Mouse (Mus musculus): ENCODE data around the gene Cntnap5c. TPM values are rescaled to one million over a fixed set of nuclear protein-coding genes. Genes with fewer than 3 reads are reported as not detected.

The Cntnap5c gene
- polyA plus RNA-seq, 1 experiment from 2014 or later = not detected

- no peaks in the 10 kb centered on the region for H3K36me3 ChIP-seq (replicated peaks)
- WGBS (ENCODE audit: insufficient replicate concordance) = 58% methylated on average over 2 of the region's 2 CpGs
- H3K27ac ChIP-seq (replicated peaks) = no peak overlapping the region
- no peaks in the 10 kb centered on the region for H3K27me3 ChIP-seq
- no peak overlapping the region for H3K9ac ChIP-seq
- no peaks in the 10 kb centered on the region for H3K4me1 ChIP-seq (replicated peaks)
- no peak overlapping the region for H3K4me2 ChIP-seq
- no peak overlapping the region for H3K4me3 ChIP-seq (replicated peaks)
- no peak for ATAC-seq (ENCODE audit: insufficient read depth)
- H3K9me3 ChIP-seq (replicated peaks) = no peaks in the 10 kb centered on the region
Measured at GRCm38 (mm10) chr17:58004491-58004890, 235.1 kb downstream of the Cntnap5c start.

- H3K9me3 ChIP-seq (replicated peaks) = no peaks in the 10 kb centered on the region
- no peak overlapping the region for H3K4me2 ChIP-seq
- H3K9ac ChIP-seq = no peak overlapping the region
- H3K4me3 ChIP-seq (replicated peaks) = no peak overlapping the region
- no peaks in the 10 kb centered on the region for H3K27me3 ChIP-seq
- no peaks in the 10 kb centered on the region for H3K4me1 ChIP-seq (replicated peaks)
- no peak overlapping the region for H3K27ac ChIP-seq (replicated peaks)
- no peaks in the 10 kb centered on the region for H3K36me3 ChIP-seq (replicated peaks)
- no peak for ATAC-seq (ENCODE audit: insufficient read depth)
- 48% methylated on average over 2 of the region's 2 CpGs for WGBS (ENCODE audit: insufficient replicate concordance)
Measured at GRCm38 (mm10) chr17:58041178-58041577, 271.8 kb downstream of the Cntnap5c start.

GRCm38 (mm10) chr17:58045149-58045548 lies 275.8 kb downstream of the Cntnap5c start:
- ATAC-seq (ENCODE audit: insufficient read depth) = no peak
- Histone ChIP-seq H3K4me2 (no peak overlapping the region), H3K27ac (replicated peaks) (no peak overlapping the region), H3K27me3 (no peaks in the 10 kb centered on the region), H3K9me3 (replicated peaks) (no peaks in the 10 kb centered on the region), H3K36me3 (replicated peaks) (no peaks in the 10 kb centered on the region), H3K4me1 (replicated peaks) (no peaks in the 10 kb centered on the region), H3K9ac (no peak overlapping the region), H3K4me3 (replicated peaks) (no peak overlapping the region)

DNA sequence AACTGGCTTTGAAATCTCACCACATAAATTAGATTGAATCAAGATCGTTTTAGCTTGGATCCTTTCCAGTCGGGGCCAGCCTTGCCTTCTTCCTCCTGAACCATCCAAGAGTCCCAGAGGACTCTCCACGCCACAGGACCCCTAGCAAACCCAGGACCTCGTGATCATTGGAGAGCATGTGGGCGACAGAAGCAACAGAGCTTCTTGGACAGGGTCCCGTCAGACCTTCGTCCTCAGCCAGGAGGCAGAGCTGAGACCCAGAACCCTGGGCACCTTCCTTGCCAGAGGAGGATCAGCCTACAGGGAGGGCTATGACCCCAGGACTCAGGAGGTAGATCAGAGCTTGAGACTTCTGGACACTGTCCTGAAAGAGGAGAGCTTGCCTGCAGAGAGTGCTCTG lies 300.5 kb downstream of the Cntnap5c start:
- WGBS (ENCODE audit: insufficient replicate concordance) = 51% methylated on average over 7 of the region's 7 CpGs
- ATAC-seq (ENCODE audit: insufficient read depth) = no peak
- no peak overlapping the region for H3K4me3 ChIP-seq (replicated peaks)
- H3K27me3 ChIP-seq = no peaks in the 10 kb centered on the region
- H3K9ac ChIP-seq = no peak overlapping the region
- no peak overlapping the region for H3K4me2 ChIP-seq
- no peak overlapping the region for H3K27ac ChIP-seq (replicated peaks)
- no peaks in the 10 kb centered on the region for H3K9me3 ChIP-seq (replicated peaks)
- no peaks in the 10 kb centered on the region for H3K4me1 ChIP-seq (replicated peaks)
- no peaks in the 10 kb centered on the region for H3K36me3 ChIP-seq (replicated peaks)

- Histone ChIP-seq H3K27ac (replicated peaks) (no peak overlapping the region), H3K9me3 (replicated peaks) (no peaks in the 10 kb centered on the region), H3K4me3 (replicated peaks) (no peak overlapping the region), H3K4me2 (no peak overlapping the region), H3K27me3 (no peaks in the 10 kb centered on the region), H3K4me1 (replicated peaks) (no peaks in the 10 kb centered on the region), H3K9ac (no peak overlapping the region), H3K36me3 (replicated peaks) (no peaks in the 10 kb centered on the region)
- no peak for ATAC-seq (ENCODE audit: insufficient read depth)
- WGBS (ENCODE audit: insufficient replicate concordance) = 60% methylated on average over 1 of the region's 1 CpGs
Measured at GRCm38 (mm10) chr17:58082676-58083075, 313.3 kb downstream of the Cntnap5c start.

GRCm38 (mm10) chr17:58104505-58104904 lies 335.1 kb downstream of the Cntnap5c start:
- no peak for ATAC-seq (ENCODE audit: insufficient read depth)
- 59% methylated on average over 2 of the region's 2 CpGs for WGBS (ENCODE audit: insufficient replicate concordance)

DNA sequence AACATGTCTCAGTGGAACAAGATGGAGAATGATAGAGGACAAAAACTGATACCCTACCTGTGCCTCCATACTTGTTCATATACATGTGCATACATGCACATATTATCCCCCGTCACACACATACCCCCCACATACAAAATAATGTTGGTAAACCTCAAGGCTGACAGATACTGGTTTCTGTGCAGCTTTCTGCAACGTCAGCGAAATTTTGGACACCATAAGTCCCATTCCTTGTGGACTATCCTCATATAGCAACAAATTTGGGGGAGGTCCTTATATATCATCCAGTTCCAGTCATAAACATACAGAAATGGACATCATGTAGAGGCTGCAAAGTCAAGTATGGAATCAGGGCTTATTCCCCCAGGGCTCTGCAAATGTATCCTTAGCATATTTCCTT lies 338.5 kb downstream of the Cntnap5c start:
- Histone ChIP-seq H3K27ac (replicated peaks) (no peak overlapping the region), H3K36me3 (replicated peaks) (no peaks in the 10 kb centered on the region), H3K9ac (no peak overlapping the region), H3K4me2 (no peak overlapping the region), H3K4me1 (replicated peaks) (no peaks in the 10 kb centered on the region), H3K4me3 (replicated peaks) (no peak overlapping the region), H3K27me3 (no peaks in the 10 kb centered on the region), H3K9me3 (replicated peaks) (no peaks in the 10 kb centered on the region)
- no peak for ATAC-seq (ENCODE audit: insufficient read depth)
- 56% methylated on average over 3 of the region's 3 CpGs for WGBS (ENCODE audit: insufficient replicate concordance)

More at GRCm38 (mm10) chr17:58104505-58104904, 335.1 kb downstream of the Cntnap5c start:
- Histone ChIP-seq H3K9me3 (replicated peaks) (no peaks in the 10 kb centered on the region), H3K9ac (no peak overlapping the region), H3K4me3 (replicated peaks) (no peak overlapping the region), H3K4me1 (replicated peaks) (no peaks in the 10 kb centered on the region), H3K27me3 (no peaks in the 10 kb centered on the region), H3K36me3 (replicated peaks) (no peaks in the 10 kb centered on the region), H3K27ac (replicated peaks) (no peak overlapping the region), H3K4me2 (no peak overlapping the region)

- Histone ChIP-seq H3K4me2 (no peak overlapping the region), H3K9ac (no peak overlapping the region), H3K27me3 (no peaks in the 10 kb centered on the region), H3K9me3 (replicated peaks) (no peaks in the 10 kb centered on the region), H3K4me3 (replicated peaks) (no peak overlapping the region), H3K36me3 (replicated peaks) (no peaks in the 10 kb centered on the region), H3K27ac (replicated peaks) (no peak overlapping the region), H3K4me1 (replicated peaks) (no peaks in the 10 kb centered on the region)
- 28% methylated on average over 1 of the region's 1 CpGs for WGBS (ENCODE audit: insufficient replicate concordance)
- ATAC-seq (ENCODE audit: insufficient read depth) = no peak
Measured at GRCm38 (mm10) chr17:58108335-58108734, 339.0 kb downstream of the Cntnap5c start.

DNA sequence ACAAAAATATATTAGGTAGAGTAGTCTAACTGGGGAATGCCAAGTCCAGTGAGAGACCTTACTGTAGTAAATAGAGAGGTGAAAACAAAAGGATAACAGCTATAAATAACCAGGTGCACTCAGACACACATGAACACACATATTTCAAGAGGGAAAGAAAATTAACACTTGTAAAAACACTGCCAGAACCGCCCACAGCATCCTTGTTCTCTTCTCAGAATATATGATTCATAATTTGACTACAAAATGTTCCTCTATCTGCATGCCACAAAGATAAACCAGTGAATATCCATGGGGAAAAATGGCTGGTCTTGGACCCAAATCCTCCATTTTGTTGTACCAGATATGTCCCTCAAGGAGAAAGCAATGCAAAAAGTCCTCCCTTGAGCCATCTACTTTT lies 417.8 kb downstream of the Cntnap5c start:
- H3K4me1 ChIP-seq (replicated peaks) = no peaks in the 10 kb centered on the region
- no peak for ATAC-seq (ENCODE audit: insufficient read depth)
- no peaks in the 10 kb centered on the region for H3K27me3 ChIP-seq
- no peak overlapping the region for H3K9ac ChIP-seq
- H3K27ac ChIP-seq (replicated peaks) = no peak overlapping the region
- H3K4me3 ChIP-seq (replicated peaks) = no peak overlapping the region
- no peaks in the 10 kb centered on the region for H3K9me3 ChIP-seq (replicated peaks)
- no peaks in the 10 kb centered on the region for H3K36me3 ChIP-seq (replicated peaks)
- WGBS (ENCODE audit: insufficient replicate concordance) = 46% methylated on average over 1 of the region's 1 CpGs
- no peak overlapping the region for H3K4me2 ChIP-seq

DNA sequence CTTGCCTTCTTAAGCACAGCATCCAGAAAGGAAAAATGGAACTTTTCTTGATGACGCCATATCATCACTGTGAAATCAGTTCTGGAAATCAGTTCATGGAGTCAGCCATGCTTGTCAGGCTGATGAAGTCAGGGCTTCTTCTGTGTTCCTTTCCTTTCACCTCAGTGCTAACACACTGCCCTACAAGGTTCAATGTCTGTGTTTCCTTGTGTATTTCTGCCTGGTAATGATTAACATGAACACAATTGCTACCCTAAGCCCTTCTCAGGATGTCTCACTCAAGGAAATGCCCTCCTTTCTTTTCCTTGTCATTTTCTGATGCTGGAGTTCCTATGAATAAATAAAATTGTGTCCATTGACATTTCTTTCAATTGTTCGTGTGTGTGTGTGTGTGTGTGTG lies 431.8 kb downstream of the Cntnap5c start:
- H3K27me3 ChIP-seq = no peaks in the 10 kb centered on the region
- no peak for ATAC-seq (ENCODE audit: insufficient read depth)
- H3K9me3 ChIP-seq (replicated peaks) = no peaks in the 10 kb centered on the region
- no peak overlapping the region for H3K4me2 ChIP-seq
- H3K9ac ChIP-seq = no peak overlapping the region
- H3K27ac ChIP-seq (replicated peaks) = no peak overlapping the region
- 76% methylated on average over 2 of the region's 2 CpGs for WGBS (ENCODE audit: insufficient replicate concordance)
- H3K4me1 ChIP-seq (replicated peaks) = no peaks in the 10 kb centered on the region
- no peak overlapping the region for H3K4me3 ChIP-seq (replicated peaks)
- no peaks in the 10 kb centered on the region for H3K36me3 ChIP-seq (replicated peaks)

- Histone ChIP-seq H3K36me3 (replicated peaks) (no peaks in the 10 kb centered on the region), H3K9ac (no peak overlapping the region), H3K4me2 (no peak overlapping the region), H3K4me1 (replicated peaks) (no peaks in the 10 kb centered on the region), H3K4me3 (replicated peaks) (no peak overlapping the region), H3K27ac (replicated peaks) (no peak overlapping the region), H3K27me3 (no peaks in the 10 kb centered on the region), H3K9me3 (replicated peaks) (no peaks in the 10 kb centered on the region)
- ATAC-seq (ENCODE audit: insufficient read depth) = no peak
- WGBS (ENCODE audit: insufficient replicate concordance) = 44% methylated on average over 2 of the region's 2 CpGs
Measured at GRCm38 (mm10) chr17:58268058-58268457, 498.7 kb downstream of the Cntnap5c start.

- no peak for ATAC-seq (ENCODE audit: insufficient read depth)
- Histone ChIP-seq H3K4me1 (replicated peaks) (no peaks in the 10 kb centered on the region), H3K27me3 (no peaks in the 10 kb centered on the region), H3K4me2 (no peak overlapping the region), H3K9me3 (replicated peaks) (no peaks in the 10 kb centered on the region), H3K27ac (replicated peaks) (no peak overlapping the region), H3K36me3 (replicated peaks) (no peaks in the 10 kb centered on the region), H3K9ac (no peak overlapping the region), H3K4me3 (replicated peaks) (no peak overlapping the region)
- WGBS (ENCODE audit: insufficient replicate concordance) = 60% methylated on average over 6 of the region's 6 CpGs
Measured at GRCm38 (mm10) chr17:58351310-58351709, 581.9 kb downstream of the Cntnap5c start.

Data from liver, embryonic 15.5 days (tissue).